Mouse (Mus musculus) testis, postnatal 14 days (tissue): ENCODE data around the gene Tmc2.

Source experiments
- DNase-seq: peaks from one replicate; pipeline ENCODE4 v3.0.0; 2021; ENCODE audit warnings: low spot score

Gene Tmc2

DNA sequence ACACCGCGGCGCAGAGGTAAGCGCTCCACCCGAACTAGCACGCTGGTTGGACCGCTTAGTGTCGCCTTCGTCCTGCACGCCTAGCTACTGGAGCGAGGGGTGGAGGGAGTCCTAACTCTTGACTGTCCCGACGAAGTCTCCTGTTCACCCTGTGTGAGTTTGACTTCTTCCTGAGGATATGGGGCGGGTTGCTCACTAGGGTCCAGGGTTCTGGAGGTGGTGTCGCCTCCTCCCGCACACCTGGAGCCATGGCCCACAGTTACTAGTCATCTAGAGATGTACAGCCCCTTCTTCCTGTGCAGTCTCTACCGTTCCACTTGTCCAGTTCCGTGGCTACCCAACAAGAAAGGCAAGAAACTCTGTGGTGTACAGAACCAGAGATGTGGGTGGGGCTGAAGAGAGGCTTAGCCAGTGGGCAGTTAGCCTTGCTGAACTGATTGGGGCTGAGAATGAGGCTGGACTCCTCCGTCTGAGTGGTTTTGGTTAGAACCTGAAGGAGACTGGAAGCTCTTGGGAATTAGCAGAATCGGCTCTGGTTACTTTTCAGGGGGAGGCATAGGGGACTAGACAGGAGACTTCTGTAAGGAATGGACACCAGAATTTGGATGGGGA, 101.2 kb downstream of the Tmc2 start:
- no peak for DNase-seq

GRCm38 (mm10) chr2:130297580-130297979, 102.6 kb downstream of the Tmc2 start:
- DNase-seq = no peak

DNA sequence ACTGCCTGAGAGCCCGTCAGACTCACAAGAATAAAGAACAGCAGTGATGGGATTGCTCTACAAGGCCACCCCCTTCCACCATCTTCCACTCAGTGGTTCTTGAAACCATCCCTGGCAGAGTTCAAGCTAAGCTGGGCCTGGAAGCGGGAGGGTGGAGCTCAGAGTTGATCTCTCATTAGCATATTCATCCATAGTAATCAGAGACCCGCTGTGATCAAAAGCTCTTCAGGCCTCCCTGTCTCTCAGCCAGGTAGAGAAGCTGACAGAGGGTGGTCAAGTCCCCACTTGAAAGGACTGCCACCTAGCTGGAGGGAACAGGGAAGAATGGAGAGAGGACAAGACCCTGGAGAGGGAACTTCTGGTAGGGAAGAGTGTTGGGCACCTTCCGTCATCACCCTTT, 108.0 kb downstream of the Tmc2 start:
- no peak for DNase-seq
